Comparison of ENCODE assay signal across 13 mouse cellular contexts in genomic region chr1:191957321-191957720, GRCm38 (mm10). TPM values are rescaled to one million over a fixed set of nuclear protein-coding genes. Genes with fewer than 3 reads are reported as not detected.
A peak's percentile ranks its signal among the peaks of the same experiment; 100 is the strongest.
DNase-seq lines count a peak whose midpoint lies in the region; ATAC-seq and TF ChIP-seq lines count a peak whose summit lies in the region.
"Had no signal": no experiment of that assay in that cellular context is flagged by ENCODE, and none has a peak within 500 bp of the region (broad histone marks: within the 10 kb centered on the region; RNA-seq: fewer than 3 reads in every experiment).

No protein-coding gene starts in this region.

- TF ChIP-seq CTCF in liver, postnatal 0 days (IDR thresholded peaks at IDR 0.05; ENCODE audit: low read depth): no peak

- TF ChIP-seq EP300 in liver, postnatal 0 days (IDR thresholded peaks at IDR 0.05; ENCODE audit: low read depth): no peak

- H3K27ac ChIP-seq in forebrain, embryonic 16.5 days (ENCODE audit: low read length): no peak overlapping the region
- no peak overlapping the region for H3K27ac ChIP-seq in forebrain, embryonic 13.5 days
- H3K27ac ChIP-seq in liver, postnatal 0 days (ENCODE audit: low read depth): peak overlapping the region; percentile 17; the same call in 1 of the 2 replicates
- H3K27ac ChIP-seq in liver, embryonic 11.5 days (ENCODE audit: low read depth, low read length): no peak overlapping the region
- H3K27ac ChIP-seq in hindbrain, embryonic 11.5 days (ENCODE audit: low read depth, low read length): no peak overlapping the region
- H3K27ac ChIP-seq: embryonic facial prominence, embryonic 12.5 days; midbrain, embryonic 15.5 days had no signal

- H3K27me3 ChIP-seq in forebrain, embryonic 16.5 days (replicated peaks; ENCODE audit: control insufficient read depth, insufficient read depth, low read length): no peaks in the 10 kb centered on the region
- H3K27me3 ChIP-seq in forebrain, embryonic 13.5 days: no peaks in the 10 kb centered on the region
- no peaks in the 10 kb centered on the region for H3K27me3 ChIP-seq in liver, postnatal 0 days (ENCODE audit: insufficient read depth, low read length)
- no peaks in the 10 kb centered on the region for H3K27me3 ChIP-seq in liver, embryonic 11.5 days (replicated peaks; ENCODE audit: control insufficient read depth, insufficient read depth, low read length)
- no peaks in the 10 kb centered on the region for H3K27me3 ChIP-seq in hindbrain, embryonic 11.5 days (ENCODE audit: control insufficient read depth, insufficient read depth, low read length)
- H3K27me3 ChIP-seq: embryonic facial prominence, embryonic 12.5 days; forebrain, embryonic 15.5 days; midbrain, embryonic 15.5 days; neural tube, embryonic 13.5 days had no signal

- no peak overlapping the region for H3K9ac ChIP-seq in forebrain, embryonic 16.5 days (replicated peaks; ENCODE audit: low read depth, low read length)
- H3K9ac ChIP-seq in forebrain, embryonic 13.5 days: no peak overlapping the region
- no peak overlapping the region for H3K9ac ChIP-seq in liver, postnatal 0 days (replicated peaks)
- H3K9ac ChIP-seq in liver, embryonic 11.5 days (ENCODE audit: low read depth, low read length): no peak overlapping the region
- H3K9ac ChIP-seq in hindbrain, embryonic 11.5 days (ENCODE audit: low read depth, low read length): no peak overlapping the region
- H3K9ac ChIP-seq: embryonic facial prominence, embryonic 12.5 days; forebrain, embryonic 15.5 days; midbrain, embryonic 15.5 days; neural tube, embryonic 13.5 days had no signal

- 0 out of 2 replicates have a peak, but pooled peaks have one; percentile 36 for ATAC-seq in forebrain, embryonic 16.5 days
- ATAC-seq in forebrain, embryonic 13.5 days: no peak
- no peak for ATAC-seq in liver, postnatal 0 days
- no peak for ATAC-seq in liver, embryonic 11.5 days (replicated peaks; ENCODE audit: low FRiP score)
- ATAC-seq in hindbrain, embryonic 11.5 days (ENCODE audit: low FRiP score): no peak
- ATAC-seq: hindbrain, postnatal 0 days; midbrain, embryonic 15.5 days had no signal

- H3K4me3 ChIP-seq in forebrain, embryonic 16.5 days (replicated peaks; ENCODE audit: low read length): no peak overlapping the region
- no peak overlapping the region for H3K4me3 ChIP-seq in forebrain, embryonic 13.5 days
- no peak overlapping the region for H3K4me3 ChIP-seq in liver, postnatal 0 days (ENCODE audit: low read depth, low read length)
- no peak overlapping the region for H3K4me3 ChIP-seq in liver, embryonic 11.5 days (ENCODE audit: low read depth, low read length)
- no peak overlapping the region for H3K4me3 ChIP-seq in hindbrain, embryonic 11.5 days (ENCODE audit: low read depth, low read length)
- H3K4me3 ChIP-seq: embryonic facial prominence, embryonic 12.5 days; forebrain, embryonic 15.5 days; midbrain, embryonic 15.5 days; neural tube, embryonic 13.5 days had no signal

- WGBS in forebrain, embryonic 16.5 days: 62% methylated on average over 3 of the region's 3 CpGs
- WGBS in forebrain, embryonic 13.5 days: 74% methylated on average over 3 of the region's 3 CpGs
- 68% methylated on average over 3 of the region's 3 CpGs for WGBS in liver, postnatal 0 days (ENCODE audit: insufficient replicate concordance)
- 95% methylated on average over 3 of the region's 3 CpGs for WGBS in liver, embryonic 11.5 days
- 91% methylated on average over 3 of the region's 3 CpGs for WGBS in hindbrain, embryonic 11.5 days

- no peaks in the 10 kb centered on the region for H3K36me3 ChIP-seq in forebrain, embryonic 16.5 days (ENCODE audit: control insufficient read depth, insufficient read depth)
- no peaks in the 10 kb centered on the region for H3K36me3 ChIP-seq in forebrain, embryonic 13.5 days (ENCODE audit: poor library complexity, severe bottlenecking)
- H3K36me3 ChIP-seq in liver, postnatal 0 days (replicated peaks; ENCODE audit: insufficient read depth, low read length): no peaks in the 10 kb centered on the region
- no peaks in the 10 kb centered on the region for H3K36me3 ChIP-seq in liver, embryonic 11.5 days (ENCODE audit: control insufficient read depth, insufficient read depth, low read length)
- H3K36me3 ChIP-seq in hindbrain, embryonic 11.5 days (ENCODE audit: control insufficient read depth, insufficient read depth, low read length): no peaks in the 10 kb centered on the region
- H3K36me3 ChIP-seq: embryonic facial prominence, embryonic 12.5 days; forebrain, embryonic 15.5 days; midbrain, embryonic 15.5 days; neural tube, embryonic 13.5 days had no signal

- no peaks in the 10 kb centered on the region for H3K9me3 ChIP-seq in forebrain, embryonic 16.5 days (ENCODE audit: control insufficient read depth, low read length)
- H3K9me3 ChIP-seq in forebrain, embryonic 13.5 days (replicated peaks): no peaks in the 10 kb centered on the region
- H3K9me3 ChIP-seq in liver, postnatal 0 days (ENCODE audit: low read length): no peaks in the 10 kb centered on the region
- no peaks in the 10 kb centered on the region for H3K9me3 ChIP-seq in liver, embryonic 11.5 days (ENCODE audit: control insufficient read depth, low read length)
- H3K9me3 ChIP-seq in hindbrain, embryonic 11.5 days (ENCODE audit: control insufficient read depth, low read length): no peaks in the 10 kb centered on the region
- H3K9me3 ChIP-seq: embryonic facial prominence, embryonic 12.5 days; forebrain, embryonic 15.5 days; midbrain, embryonic 15.5 days; neural tube, embryonic 13.5 days had no signal

- no peaks in the 10 kb centered on the region for H3K4me1 ChIP-seq in forebrain, embryonic 16.5 days (replicated peaks; ENCODE audit: control insufficient read depth, insufficient read depth, low read length)
- no peaks in the 10 kb centered on the region for H3K4me1 ChIP-seq in forebrain, embryonic 13.5 days
- peaks cover 35% of the 10 kb centered on the region for H3K4me1 ChIP-seq in liver, postnatal 0 days (ENCODE audit: insufficient read depth)
- no peaks in the 10 kb centered on the region for H3K4me1 ChIP-seq in liver, embryonic 11.5 days (replicated peaks; ENCODE audit: control insufficient read depth, insufficient read depth, low read length)
- no peaks in the 10 kb centered on the region for H3K4me1 ChIP-seq in hindbrain, embryonic 11.5 days (replicated peaks; ENCODE audit: control insufficient read depth, insufficient read depth, low read length)
- H3K4me1 ChIP-seq: embryonic facial prominence, embryonic 12.5 days; forebrain, embryonic 15.5 days; midbrain, embryonic 15.5 days; neural tube, embryonic 13.5 days had no signal

- DNase-seq in liver, postnatal 0 days: no peak
- no peak for DNase-seq in liver, embryonic 11.5 days (ENCODE audit: low spot score)
- peak; percentile 25 to 39 for DNase-seq in cerebellum, postnatal 25 days
- peak; percentile 62 to 76 for DNase-seq in kidney, postnatal 25 days
- no peak for DNase-seq in hindbrain, embryonic 11.5 days (ENCODE audit: low spot score)
- DNase-seq: right cerebral cortex, adult 18-20 months had no signal

- no peak overlapping the region for H3K4me2 ChIP-seq in forebrain, embryonic 16.5 days (ENCODE audit: low read length)
- H3K4me2 ChIP-seq in forebrain, embryonic 13.5 days: no peak overlapping the region
- H3K4me2 ChIP-seq in liver, postnatal 0 days (ENCODE audit: low read depth, low read length): peak overlapping the region; percentile 60; the same call in 1 of the 2 replicates
- H3K4me2 ChIP-seq in liver, embryonic 11.5 days: no peak overlapping the region
- H3K4me2 ChIP-seq in hindbrain, embryonic 11.5 days (replicated peaks; ENCODE audit: low read depth, low read length): no peak overlapping the region
- H3K4me2 ChIP-seq: embryonic facial prominence, embryonic 12.5 days; forebrain, embryonic 15.5 days; midbrain, embryonic 15.5 days; neural tube, embryonic 13.5 days had no signal

RNA-seq across cellular contexts. Expression of gene Rd3, which starts 19.8 kb away (rescaled TPM):
- 2.1 and 2.5 TPM in 2 replicates for polyA plus RNA-seq in forebrain, embryonic 16.5 days (2015; fragmentation: Nextera tagmentation; extraction: Ambion mirVana)
- polyA plus RNA-seq in forebrain, embryonic 13.5 days (2015; fragmentation: Nextera tagmentation; extraction: Ambion mirVana): 1.8 and 3.0 TPM in 2 replicates
- 0.09 and 0.12 TPM in 2 replicates for polyA plus RNA-seq in liver, postnatal 0 days (2015; fragmentation: Nextera tagmentation; extraction: Ambion mirVana)
- 0.21 TPM in 1 of 2 replicates, not detected in the other for polyA plus RNA-seq in liver, embryonic 11.5 days (2014; fragmentation: Nextera tagmentation; extraction: Ambion mirVana)
- 2.1 and 3.8 TPM in 2 replicates for polyA plus RNA-seq in hindbrain, embryonic 11.5 days (2014; fragmentation: Nextera tagmentation; extraction: Ambion mirVana)

RNA-seq across cellular contexts. Expression of gene Slc30a1, which starts 50.8 kb away (rescaled TPM):
- 2.4 and 2.7 TPM in 2 replicates for polyA plus RNA-seq in forebrain, embryonic 16.5 days (2015; fragmentation: Nextera tagmentation; extraction: Ambion mirVana)
- 1.6 and 1.8 TPM in 2 replicates for polyA plus RNA-seq in forebrain, embryonic 13.5 days (2015; fragmentation: Nextera tagmentation; extraction: Ambion mirVana)
- 4.3 and 7.0 TPM in 2 replicates for polyA plus RNA-seq in liver, postnatal 0 days (2015; fragmentation: Nextera tagmentation; extraction: Ambion mirVana)
- 2.6 and 3.1 TPM in 2 replicates for polyA plus RNA-seq in liver, embryonic 11.5 days (2014; fragmentation: Nextera tagmentation; extraction: Ambion mirVana)
- 1.9 and 2.6 TPM in 2 replicates for polyA plus RNA-seq in hindbrain, embryonic 11.5 days (2014; fragmentation: Nextera tagmentation; extraction: Ambion mirVana)

Comparison
In these comparisons a context has a peak if more than half of its experiments do, and no peak if none do; other contexts are left out.
1. DNase-seq: peak in cerebellum, postnatal 25 days (2 of 2) and kidney, postnatal 25 days (2 of 2); none in liver, postnatal 0 days (single experiment), liver, embryonic 11.5 days (single experiment) and hindbrain, embryonic 11.5 days (single experiment).